Mouse (Mus musculus) cerebellum, adult 11 months (tissue): ENCODE data around the gene Acrbp.

Source experiments
- DNase-seq: peaks from one replicate; pipeline ENCODE4 v3.0.0; 2022

Gene Acrbp

GRCm38 (mm10) chr6:125071896-125072279 lies 22.4 kb downstream of the Acrbp start:
- DNase-seq = peak; percentile 83

GRCm38 (mm10) chr6:125073825-125074224 lies 24.3 kb downstream of the Acrbp start:
- DNase-seq = no peak

- no peak for DNase-seq
Observed at GRCm38 (mm10) chr6:125081394-125081793, 31.9 kb downstream of the Acrbp start.

- peak; percentile 83 for DNase-seq
Observed at GRCm38 (mm10) chr6:125081797-125082560, 32.5 kb downstream of the Acrbp start.

GRCm38 (mm10) chr6:125082801-125083386 lies 33.4 kb downstream of the Acrbp start:
- no peak for DNase-seq

GRCm38 (mm10) chr6:125084424-125084823 lies 34.9 kb downstream of the Acrbp start:
- peak; percentile 61 for DNase-seq

- DNase-seq = no peak
Observed at GRCm38 (mm10) chr6:125087937-125088336, 38.4 kb downstream of the Acrbp start.

GRCm38 (mm10) chr6:125088561-125089321 lies 39.3 kb downstream of the Acrbp start:
- peak; percentile 77 for DNase-seq

- peak; percentile 76 for DNase-seq
Observed at GRCm38 (mm10) chr6:125089521-125090321, 40.2 kb downstream of the Acrbp start.

GRCm38 (mm10) chr6:125090341-125091085 lies 41.0 kb downstream of the Acrbp start:
- no peak for DNase-seq

- DNase-seq = no peak
Observed at GRCm38 (mm10) chr6:125092372-125092771, 42.9 kb downstream of the Acrbp start.

- DNase-seq = no peak
Observed at GRCm38 (mm10) chr6:125094843-125095242, 45.4 kb downstream of the Acrbp start.

GRCm38 (mm10) chr6:125095391-125096278 lies 46.1 kb downstream of the Acrbp start, which contains the start of gene Chd4:
Chd4 (plus strand) TSS chr6:125095981.
- peak; percentile 97 for DNase-seq

- DNase-seq = no peak
Observed at GRCm38 (mm10) chr6:125096279-125096596, 46.7 kb downstream of the Acrbp start.

GRCm38 (mm10) chr6:125096597-125097345 lies 47.3 kb downstream of the Acrbp start:
- peak; percentile 70 for DNase-seq

GRCm38 (mm10) chr6:125097346-125097689 lies 47.8 kb downstream of the Acrbp start:
- DNase-seq = no peak

- DNase-seq = no peak
Observed at GRCm38 (mm10) chr6:125097951-125098350, 48.5 kb downstream of the Acrbp start.

- DNase-seq = peak; percentile 38
Observed at GRCm38 (mm10) chr6:125098513-125098912, 49.0 kb downstream of the Acrbp start.

GRCm38 (mm10) chr6:125099421-125099971 lies 50.0 kb downstream of the Acrbp start:
- DNase-seq = peak; percentile 38

- DNase-seq = no peak
Observed at GRCm38 (mm10) chr6:125101444-125101843, 52.0 kb downstream of the Acrbp start.
